Mouse (Mus musculus) heart, embryonic 11.5 days (tissue): ENCODE data around the gene Ttc16. TPM values are rescaled to one million over a fixed set of nuclear protein-coding genes. Genes with fewer than 3 reads are reported as not detected.
A peak's percentile ranks its signal among the peaks of the same experiment; 100 is the strongest.

Experiments used
- ATAC-seq: fragments of 200-750 bp; cut with Nextera tagmentation; replicated peaks from 2 replicates; pipeline ENCODE4 v1.8.0; 2017; ENCODE audit warnings: moderate library complexity; ENCODE audit not compliant: insufficient number of reproducible peaks, low FRiP score, low TSS enrichment
- H3K27ac ChIP-seq: fragments of 300-500 bp; sonication (generic); 2 replicates; pipeline ENCODE4 v1.5.1; 2014; ENCODE audit warnings: mild to moderate bottlenecking, low read depth, low read length
- H3K27me3 ChIP-seq: fragments of 300-500 bp; sonication (generic); 2 replicates; pipeline ENCODE4 v1.6.1; 2014; ENCODE audit warnings: mild to moderate bottlenecking, low read length, mixed read lengths; ENCODE audit not compliant: control insufficient read depth, insufficient read depth
- H3K36me3 ChIP-seq: fragments of 300-500 bp; sonication (generic); 2 replicates; pipeline ENCODE4 v1.6.1; 2014; ENCODE audit warnings: mild to moderate bottlenecking, low read length, moderate library complexity, mixed read lengths; ENCODE audit not compliant: control insufficient read depth, insufficient read depth
- H3K4me1 ChIP-seq: fragments of 300-500 bp; sonication (generic); 2 replicates; pipeline ENCODE4 v1.6.1; 2014; ENCODE audit warnings: low read length; ENCODE audit not compliant: control insufficient read depth, insufficient read depth
- H3K4me2 ChIP-seq: fragments of 300-500 bp; sonication (generic); 2 replicates; pipeline ENCODE4 v1.6.1; 2014; ENCODE audit warnings: mild to moderate bottlenecking, moderate library complexity
- H3K4me3 ChIP-seq: fragments of 300-500 bp; sonication (generic); 2 replicates; pipeline ENCODE4 v1.5.1; 2014; ENCODE audit warnings: low read depth, low read length
- H3K9ac ChIP-seq: fragments of 300-500 bp; sonication (generic); 2 replicates; pipeline ENCODE4 v1.6.1; 2014; ENCODE audit warnings: mild to moderate bottlenecking, low read depth, low read length, moderate library complexity
- H3K9me3 ChIP-seq: fragments of 300-500 bp; sonication (generic); replicated peaks from 2 replicates; pipeline ENCODE4 v1.6.1; 2016; ENCODE audit warnings: low read length; ENCODE audit not compliant: control insufficient read depth
- WGBS: fragments of 180-500 bp; shearing (Covaris S2); extraction: QIAGEN DNeasy Blood & Tissue Kit; methylation state at CpG from one replicate; pipeline ENCODE4 v1.1.7; 2014; ENCODE audit not compliant: insufficient replicate concordance; 5-methylcytosine and 5-hydroxymethylcytosine counted together
- polyA plus RNA-seq: library from polyadenylated mRNA; unstranded; fragments of >200 nt; fragmentation: Nextera tagmentation; extraction: Ambion mirVana; gene quantifications from 2 replicates; pipeline ENCODE4 v1.2.1, GENCODE M21; 2014

Ttc16 gene
- polyA plus RNA-seq, 1 experiment from 2014 or later: 0.27 TPM

- Histone ChIP-seq H3K4me3 (no peak overlapping the region), H3K27ac (no peak overlapping the region), H3K9ac (no peak overlapping the region), H3K4me1 (peaks cover 5% of the 10 kb centered on the region), H3K27me3 (0 out of 2 replicates have a peak, but pooled peaks cover 4% of the 10 kb centered on the region), H3K9me3 (no peaks in the 10 kb centered on the region), H3K4me2 (no peak overlapping the region), H3K36me3 (peaks cover 8% of the 10 kb centered on the region)
- ATAC-seq: no peak
- WGBS: 81% methylated on average over 16 of the region's 16 CpGs
These were observed 26.4 kb downstream of the Ttc16 start for GRCm38 (mm10) chr2:32749082-32749481.

- 66% methylated on average over 15 of the region's 15 CpGs for WGBS
- Histone ChIP-seq H3K27me3 (peaks cover 31% of the 10 kb centered on the region), H3K9me3 (no peaks in the 10 kb centered on the region), H3K36me3 (peaks cover 4% of the 10 kb centered on the region), H3K4me1 (peaks cover 13% of the 10 kb centered on the region), H3K9ac (no peak overlapping the region), H3K4me3 (no peak overlapping the region), H3K4me2 (no peak overlapping the region), H3K27ac (no peak overlapping the region)
- ATAC-seq: no peak
These were observed 31.0 kb downstream of the Ttc16 start for GRCm38 (mm10) chr2:32744272-32744982.

GRCm38 (mm10) chr2:32742173-32742531, 33.3 kb downstream of the Ttc16 start:
- Histone ChIP-seq H3K4me1 (peaks cover 16% of the 10 kb centered on the region), H3K9ac (no peak overlapping the region), H3K27me3 (peaks cover 31% of the 10 kb centered on the region), H3K9me3 (no peaks in the 10 kb centered on the region), H3K36me3 (peaks cover 4% of the 10 kb centered on the region), H3K27ac (no peak overlapping the region), H3K4me2 (peak overlapping the region; percentile 78), H3K4me3 (peak overlapping the region; percentile 52)
- no peak for ATAC-seq
- 14% methylated on average over 18 of the region's 18 CpGs for WGBS

- H3K4me1 ChIP-seq: peaks cover 16% of the 10 kb centered on the region
- peak overlapping the region; percentile 58; the same call in 1 of the 2 replicates for H3K9ac ChIP-seq
- no peak overlapping the region for H3K27ac ChIP-seq
- 7% methylated on average over 44 of the region's 58 CpGs for WGBS
- peaks cover 31% of the 10 kb centered on the region for H3K27me3 ChIP-seq
- H3K4me3 ChIP-seq: peak overlapping the region; percentile 52
- peak; percentile 36; the same call in 1 of the 2 replicates for ATAC-seq
- peaks cover 4% of the 10 kb centered on the region for H3K36me3 ChIP-seq
- H3K9me3 ChIP-seq: no peaks in the 10 kb centered on the region
- H3K4me2 ChIP-seq: peak overlapping the region; percentile 78
These were observed 33.9 kb downstream of the Ttc16 start for GRCm38 (mm10) chr2:32741273-32742172.

- Histone ChIP-seq H3K4me2 (peak within 1 kb of the TSS; percentile 78), H3K36me3 (peaks cover under 1% of the 10 kb centered on the region), H3K27me3 (peaks cover 31% of the 10 kb centered on the region), H3K9me3 (no peaks in the 10 kb centered on the region), H3K4me1 (peaks cover 16% of the 10 kb centered on the region), H3K4me3 (peak within 1 kb of the TSS; percentile 52), H3K9ac (peak within 1 kb of the TSS; percentile 58; the same call in 1 of the 2 replicates), H3K27ac (no peak within 1 kb of the TSS)
- WGBS: 9% methylated on average over 11 of the region's 11 CpGs
- no peak for ATAC-seq
These were observed 34.5 kb downstream of the Ttc16 start, which contains the start of gene 6330409D20Rik for GRCm38 (mm10) chr2:32740916-32741272. 6330409D20Rik (minus strand) TSS chr2:32741016.

GRCm38 (mm10) chr2:32739311-32739710, 36.1 kb downstream of the Ttc16 start:
- Histone ChIP-seq H3K9ac (no peak overlapping the region), H3K4me1 (peaks cover 24% of the 10 kb centered on the region), H3K27ac (no peak overlapping the region), H3K27me3 (peaks cover 27% of the 10 kb centered on the region), H3K4me3 (no peak overlapping the region), H3K4me2 (no peak overlapping the region), H3K9me3 (no peaks in the 10 kb centered on the region), H3K36me3 (no peaks in the 10 kb centered on the region)
- WGBS: 69% methylated on average over 4 of the region's 4 CpGs
- no peak for ATAC-seq

- H3K9me3 ChIP-seq: no peaks in the 10 kb centered on the region
- no peak for ATAC-seq
- peaks cover 28% of the 10 kb centered on the region for H3K4me1 ChIP-seq
- 47% methylated on average over 6 of the region's 6 CpGs for WGBS
- H3K36me3 ChIP-seq: no peaks in the 10 kb centered on the region
- H3K27ac ChIP-seq: no peak overlapping the region
- H3K4me3 ChIP-seq: no peak overlapping the region
- no peak overlapping the region for H3K4me2 ChIP-seq
- H3K9ac ChIP-seq: no peak overlapping the region
- peaks cover 13% of the 10 kb centered on the region for H3K27me3 ChIP-seq
These were observed 38.4 kb downstream of the Ttc16 start for GRCm38 (mm10) chr2:32737008-32737407.

GRCm38 (mm10) chr2:32736306-32736829, 39.1 kb downstream of the Ttc16 start:
- Histone ChIP-seq H3K27me3 (peaks cover 7% of the 10 kb centered on the region), H3K4me3 (no peak overlapping the region), H3K36me3 (no peaks in the 10 kb centered on the region), H3K27ac (no peak overlapping the region), H3K4me1 (peaks cover 22% of the 10 kb centered on the region), H3K4me2 (no peak overlapping the region), H3K9me3 (no peaks in the 10 kb centered on the region), H3K9ac (no peak overlapping the region)
- 36% methylated on average over 3 of the region's 3 CpGs for WGBS
- no peak for ATAC-seq
